Mouse (Mus musculus) right cerebral cortex, adult 18-20 months (tissue): ENCODE measurements around the gene Wdr61.

Source experiments
- DNase-seq: peaks from one replicate; pipeline ENCODE4 v3.0.0; 2022; ENCODE audit warnings: mixed read lengths

Gene Wdr61

DNA sequence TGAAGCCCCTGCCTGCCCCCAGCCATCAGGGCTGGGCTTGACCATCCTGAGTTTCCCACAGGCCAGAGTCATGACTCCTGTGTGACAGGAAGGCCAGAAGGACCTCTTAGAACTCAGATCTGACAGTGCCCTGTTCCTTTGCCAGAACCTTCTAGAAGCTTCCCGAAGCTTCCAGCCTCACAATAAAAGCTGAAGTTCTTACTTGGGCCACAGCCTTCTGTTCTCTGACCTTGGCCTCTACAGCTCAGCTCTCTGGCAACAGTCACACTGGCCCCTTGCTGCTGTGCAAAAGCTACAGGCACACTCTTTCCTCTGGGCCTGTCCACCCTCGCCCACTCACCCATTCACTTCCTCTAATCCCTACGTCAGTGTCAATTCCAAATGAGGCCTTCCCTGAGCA, 62.4 kb downstream of the Wdr61 start:
- no peak for DNase-seq

DNA sequence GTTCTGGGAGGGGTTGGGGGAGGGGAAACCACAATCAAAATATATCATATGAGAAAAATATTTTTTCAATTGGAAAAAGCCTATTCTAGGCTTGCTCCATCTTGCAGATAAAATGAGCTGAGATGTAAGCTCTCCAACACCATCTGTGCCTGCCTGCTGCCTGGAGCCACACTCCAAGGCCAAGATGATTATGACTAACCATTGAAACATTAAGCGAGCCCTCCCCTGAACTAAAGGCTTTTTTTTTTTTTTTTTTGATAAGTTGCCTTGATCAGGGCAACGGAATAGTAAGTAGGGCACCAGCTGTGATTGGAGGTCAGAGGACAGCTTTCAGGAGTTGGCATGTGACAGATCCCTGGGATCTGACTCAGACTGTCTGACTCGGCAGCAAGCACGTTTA, 65.9 kb downstream of the Wdr61 start:
- peak; percentile 48 for DNase-seq

DNA sequence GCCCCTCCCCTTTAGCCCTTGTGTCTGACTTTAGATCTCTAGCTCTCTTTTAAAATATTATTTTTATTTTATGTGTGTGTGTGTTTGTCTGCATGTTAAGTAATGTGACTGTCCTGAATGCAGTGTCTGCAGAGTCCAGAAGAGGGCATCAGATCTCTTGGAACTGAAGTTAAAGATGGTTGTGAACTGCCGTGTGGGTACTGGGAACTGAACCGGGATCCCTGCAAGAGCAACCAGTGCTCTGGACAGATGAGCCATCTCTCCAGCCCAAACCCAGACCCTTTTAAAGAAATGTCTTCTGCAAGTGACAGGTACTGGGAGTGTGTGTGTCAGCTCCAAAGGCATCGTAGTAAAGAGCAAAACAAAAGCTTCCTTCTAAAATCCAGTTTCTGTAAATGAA, 68.2 kb downstream of the Wdr61 start:
- no peak for DNase-seq
